Mouse (Mus musculus): ENCODE measurements at regions not wholly inside any gene's neighbourhood (a gene's known extent, or its start where the extent isn't known, plus 50 kb on each side); places are given as distances from the start of the nearest gene placed in this dataset.

- no peak overlapping the region for H3K4me2 ChIP-seq (replicated peaks; ENCODE audit: low read depth)
- H3K27ac ChIP-seq (ENCODE audit: low read depth, low read length), result no peak overlapping the region
- TF ChIP-seq CTCF (IDR thresholded peaks at IDR 0.05; ENCODE audit: low read depth), result no peak
- 53% methylated on average over 10 of the region's 10 CpGs for WGBS
- H3K9ac ChIP-seq (ENCODE audit: low read depth, low read length), result no peak overlapping the region
- no peak overlapping the region for H3K4me3 ChIP-seq (ENCODE audit: low read depth, low read length)
- no peaks in the 10 kb centered on the region for H3K27me3 ChIP-seq (replicated peaks; ENCODE audit: control insufficient read depth, insufficient read depth, low read length)
- ATAC-seq, result no peak
- H3K36me3 ChIP-seq (ENCODE audit: control insufficient read depth, insufficient read depth), result no peaks in the 10 kb centered on the region
- no peaks in the 10 kb centered on the region for H3K9me3 ChIP-seq (ENCODE audit: control insufficient read depth)
- H3K4me1 ChIP-seq (replicated peaks; ENCODE audit: control insufficient read depth, insufficient read depth, low read length), result no peaks in the 10 kb centered on the region
Observed at GRCm38 (mm10) chr14:24793375-24794285, 306.7 kb downstream of the Rps24 start.

GRCm38 (mm10) chr14:24794359-24794845, 307.5 kb downstream of the Rps24 start:
- no peak overlapping the region for H3K9ac ChIP-seq (ENCODE audit: low read depth, low read length)
- no peak overlapping the region for H3K27ac ChIP-seq (ENCODE audit: low read depth, low read length)
- ATAC-seq, result no peak
- no peaks in the 10 kb centered on the region for H3K36me3 ChIP-seq (ENCODE audit: control insufficient read depth, insufficient read depth)
- H3K27me3 ChIP-seq (replicated peaks; ENCODE audit: control insufficient read depth, insufficient read depth, low read length), result no peaks in the 10 kb centered on the region
- H3K4me1 ChIP-seq (replicated peaks; ENCODE audit: control insufficient read depth, insufficient read depth, low read length), result no peaks in the 10 kb centered on the region
- WGBS, result 70% methylated on average over 12 of the region's 12 CpGs
- no peaks in the 10 kb centered on the region for H3K9me3 ChIP-seq (ENCODE audit: control insufficient read depth)
- TF ChIP-seq CTCF (IDR thresholded peaks at IDR 0.05; ENCODE audit: low read depth), result no peak
- H3K4me2 ChIP-seq (replicated peaks; ENCODE audit: low read depth), result no peak overlapping the region
- H3K4me3 ChIP-seq (ENCODE audit: low read depth, low read length), result no peak overlapping the region

GRCm38 (mm10) chr14:24797494-24797893, 310.6 kb downstream of the Rps24 start:
- no peak for TF ChIP-seq CTCF (IDR thresholded peaks at IDR 0.05; ENCODE audit: low read depth)
- no peak overlapping the region for H3K4me3 ChIP-seq (ENCODE audit: low read depth, low read length)
- H3K36me3 ChIP-seq (ENCODE audit: control insufficient read depth, insufficient read depth), result no peaks in the 10 kb centered on the region
- no peak for ATAC-seq
- no peak overlapping the region for H3K4me2 ChIP-seq (replicated peaks; ENCODE audit: low read depth)
- H3K9ac ChIP-seq (ENCODE audit: low read depth, low read length), result no peak overlapping the region
- no peaks in the 10 kb centered on the region for H3K27me3 ChIP-seq (replicated peaks; ENCODE audit: control insufficient read depth, insufficient read depth, low read length)
- H3K4me1 ChIP-seq (replicated peaks; ENCODE audit: control insufficient read depth, insufficient read depth, low read length), result no peaks in the 10 kb centered on the region
- no peak overlapping the region for H3K27ac ChIP-seq (ENCODE audit: low read depth, low read length)
- no peaks in the 10 kb centered on the region for H3K9me3 ChIP-seq (ENCODE audit: control insufficient read depth)

GRCm38 (mm10) chr14:24798066-24798465, 311.1 kb downstream of the Rps24 start:
- H3K4me2 ChIP-seq (replicated peaks; ENCODE audit: low read depth), result no peak overlapping the region
- TF ChIP-seq CTCF (IDR thresholded peaks at IDR 0.05; ENCODE audit: low read depth), result no peak
- H3K36me3 ChIP-seq (ENCODE audit: control insufficient read depth, insufficient read depth), result no peaks in the 10 kb centered on the region
- H3K27me3 ChIP-seq (replicated peaks; ENCODE audit: control insufficient read depth, insufficient read depth, low read length), result no peaks in the 10 kb centered on the region
- no peaks in the 10 kb centered on the region for H3K9me3 ChIP-seq (ENCODE audit: control insufficient read depth)
- no peak overlapping the region for H3K9ac ChIP-seq (ENCODE audit: low read depth, low read length)
- no peak overlapping the region for H3K27ac ChIP-seq (ENCODE audit: low read depth, low read length)
- WGBS, result 65% methylated on average over 4 of the region's 4 CpGs
- no peak overlapping the region for H3K4me3 ChIP-seq (ENCODE audit: low read depth, low read length)
- no peak for ATAC-seq
- no peaks in the 10 kb centered on the region for H3K4me1 ChIP-seq (replicated peaks; ENCODE audit: control insufficient read depth, insufficient read depth, low read length)

GRCm38 (mm10) chr14:24803001-24803655, 316.2 kb downstream of the Rps24 start:
- Histone ChIP-seq H3K27me3 (replicated peaks; ENCODE audit: control insufficient read depth, insufficient read depth, low read length) (no peaks in the 10 kb centered on the region), H3K9ac (ENCODE audit: low read depth, low read length) (no peak overlapping the region), H3K27ac (ENCODE audit: low read depth, low read length) (no peak overlapping the region), H3K4me3 (ENCODE audit: low read depth, low read length) (no peak overlapping the region), H3K9me3 (ENCODE audit: control insufficient read depth) (no peaks in the 10 kb centered on the region), H3K36me3 (ENCODE audit: control insufficient read depth, insufficient read depth) (no peaks in the 10 kb centered on the region), H3K4me1 (replicated peaks; ENCODE audit: control insufficient read depth, insufficient read depth, low read length) (no peaks in the 10 kb centered on the region), H3K4me2 (replicated peaks; ENCODE audit: low read depth) (no peak overlapping the region)
- WGBS, result 80% methylated on average over 5 of the region's 5 CpGs
- TF ChIP-seq CTCF (IDR thresholded peaks at IDR 0.05; ENCODE audit: low read depth), result no peak
- no peak for ATAC-seq

GRCm38 (mm10) chr14:24807061-24807460, 320.1 kb downstream of the Rps24 start:
- Histone ChIP-seq H3K27ac (ENCODE audit: low read depth, low read length) (no peak overlapping the region), H3K9ac (ENCODE audit: low read depth, low read length) (no peak overlapping the region), H3K4me3 (ENCODE audit: low read depth, low read length) (no peak overlapping the region), H3K36me3 (ENCODE audit: control insufficient read depth, insufficient read depth) (no peaks in the 10 kb centered on the region), H3K4me2 (replicated peaks; ENCODE audit: low read depth) (no peak overlapping the region), H3K27me3 (replicated peaks; ENCODE audit: control insufficient read depth, insufficient read depth, low read length) (no peaks in the 10 kb centered on the region), H3K4me1 (replicated peaks; ENCODE audit: control insufficient read depth, insufficient read depth, low read length) (no peaks in the 10 kb centered on the region), H3K9me3 (ENCODE audit: control insufficient read depth) (no peaks in the 10 kb centered on the region)
- WGBS, result 24% methylated on average over 7 of the region's 7 CpGs
- ATAC-seq, result no peak
- TF ChIP-seq CTCF (IDR thresholded peaks at IDR 0.05; ENCODE audit: low read depth), result no peak

All from intestine, postnatal 0 days (tissue).